Mouse (Mus musculus): ENCODE measurements around the gene Cntfr. TPM values are rescaled to one million over a fixed set of nuclear protein-coding genes. Genes with fewer than 3 reads are reported as not detected.

The Cntfr gene
- polyA plus RNA-seq, 1 experiment from 2014 or later: 19.0 TPM

- no peak overlapping the region for H3K4me3 ChIP-seq (replicated peaks)
- H3K27ac ChIP-seq (replicated peaks): no peak overlapping the region
- no peak overlapping the region for H3K4me2 ChIP-seq (replicated peaks)
- H3K9ac ChIP-seq: no peak overlapping the region
- no peak for ATAC-seq (ENCODE audit: insufficient number of reproducible peaks, low FRiP score, low TSS enrichment, low read depth)
- peaks cover 75% of the 10 kb centered on the region for H3K4me1 ChIP-seq
- H3K27me3 ChIP-seq: peaks cover 6% of the 10 kb centered on the region; the same call in 1 of the 2 replicates
- no peaks in the 10 kb centered on the region for H3K36me3 ChIP-seq
- H3K9me3 ChIP-seq (replicated peaks): no peaks in the 10 kb centered on the region
- WGBS: 54% methylated on average over 6 of the region's 6 CpGs
These were observed 66.7 kb downstream of the Cntfr start for GRCm38 (mm10) chr4:41630196-41630595.

- WGBS: 3% methylated on average over 8 of the region's 8 CpGs
- Histone ChIP-seq H3K9ac (no peak overlapping the region), H3K4me3 (replicated peaks) (no peak overlapping the region), H3K36me3 (no peaks in the 10 kb centered on the region), H3K27ac (replicated peaks) (peak overlapping the region; percentile 89), H3K27me3 (peaks cover 6% of the 10 kb centered on the region; the same call in 1 of the 2 replicates), H3K9me3 (replicated peaks) (no peaks in the 10 kb centered on the region), H3K4me1 (peaks cover 68% of the 10 kb centered on the region), H3K4me2 (replicated peaks) (peak overlapping the region; percentile 24; the same call in 1 of the 2 replicates)
- peak; percentile 77 for ATAC-seq (ENCODE audit: insufficient number of reproducible peaks, low FRiP score, low TSS enrichment, low read depth)
These were observed 68.5 kb downstream of the Cntfr start for GRCm38 (mm10) chr4:41628202-41628927.

DNA sequence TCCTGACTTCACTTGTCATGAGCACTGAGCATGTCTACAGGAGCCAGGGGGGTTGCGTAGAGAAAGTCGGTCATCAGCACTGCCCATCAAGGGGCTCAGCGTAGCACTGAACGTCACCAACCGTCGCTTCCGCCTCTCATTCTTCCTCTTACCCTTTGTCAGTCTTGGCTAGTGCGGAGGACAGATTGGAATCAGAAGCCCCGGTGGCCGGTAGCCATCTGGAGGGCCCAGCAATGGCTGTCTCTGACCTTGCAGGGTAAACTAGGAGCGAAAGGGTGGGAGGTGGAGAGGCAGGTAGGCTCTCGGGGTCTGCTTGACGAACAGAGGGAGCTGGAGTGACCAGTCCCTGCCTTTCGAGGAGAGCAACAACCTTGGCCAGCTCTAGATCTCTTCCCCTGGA lies 74.8 kb downstream of the Cntfr start:
- no peak overlapping the region for H3K9ac ChIP-seq
- H3K27me3 ChIP-seq: 0 out of 2 replicates have a peak, but pooled peaks cover 3% of the 10 kb centered on the region
- no peaks in the 10 kb centered on the region for H3K9me3 ChIP-seq (replicated peaks)
- 88% methylated on average over 14 of the region's 14 CpGs for WGBS
- H3K4me1 ChIP-seq: peaks cover 16% of the 10 kb centered on the region
- H3K4me3 ChIP-seq (replicated peaks): no peak overlapping the region
- H3K4me2 ChIP-seq (replicated peaks): no peak overlapping the region
- no peaks in the 10 kb centered on the region for H3K36me3 ChIP-seq
- ATAC-seq (ENCODE audit: insufficient number of reproducible peaks, low FRiP score, low TSS enrichment, low read depth): no peak
- H3K27ac ChIP-seq (replicated peaks): no peak overlapping the region

DNA sequence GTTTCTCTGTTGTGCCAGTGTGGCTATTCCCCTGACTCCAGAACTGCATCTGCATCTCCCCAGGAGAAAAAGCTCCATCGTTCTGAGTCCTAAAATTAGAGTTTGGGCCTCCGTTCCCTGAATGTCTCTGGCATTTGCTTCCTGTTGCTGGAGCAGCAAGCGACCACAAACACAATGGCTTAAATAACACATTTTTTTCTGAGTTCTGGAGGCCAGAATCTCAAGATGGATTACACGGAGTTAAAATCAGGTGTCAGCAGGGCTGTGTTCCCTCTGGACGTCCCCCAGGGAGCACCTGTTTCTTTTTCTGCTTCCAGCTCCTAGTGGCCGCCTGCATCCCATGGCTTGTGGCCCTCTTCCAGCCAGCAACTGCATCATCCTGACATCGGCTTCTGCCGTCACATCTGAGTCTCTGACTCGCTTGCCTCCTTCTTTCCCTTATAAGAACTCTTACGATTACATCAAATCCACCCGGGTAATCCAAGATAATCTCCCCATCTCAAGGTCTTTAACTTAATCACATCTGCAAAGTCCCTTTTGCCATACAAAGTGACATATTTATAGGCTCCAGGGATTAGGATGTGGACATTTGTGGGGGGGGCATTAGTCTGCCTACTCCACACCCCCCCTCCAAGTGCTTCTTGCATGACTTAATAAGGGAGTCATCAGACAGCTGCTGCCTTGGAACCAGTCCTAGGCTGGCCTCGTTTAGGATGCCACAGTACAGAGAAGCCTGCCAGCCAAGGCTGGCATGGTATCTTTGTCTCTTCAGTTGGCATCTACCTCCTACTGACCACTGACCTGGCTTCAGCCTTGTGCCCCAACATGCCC lies 77.8 kb downstream of the Cntfr start:
- no peaks in the 10 kb centered on the region for H3K36me3 ChIP-seq
- WGBS: 36% methylated on average over 12 of the region's 12 CpGs
- H3K27me3 ChIP-seq: 0 out of 2 replicates have a peak, but pooled peaks cover 5% of the 10 kb centered on the region
- H3K9ac ChIP-seq: no peak overlapping the region
- no peak for ATAC-seq (ENCODE audit: insufficient number of reproducible peaks, low FRiP score, low TSS enrichment, low read depth)
- H3K4me1 ChIP-seq: peaks cover 22% of the 10 kb centered on the region
- no peak overlapping the region for H3K4me2 ChIP-seq (replicated peaks)
- no peak overlapping the region for H3K4me3 ChIP-seq (replicated peaks)
- no peak overlapping the region for H3K27ac ChIP-seq (replicated peaks)
- H3K9me3 ChIP-seq (replicated peaks): no peaks in the 10 kb centered on the region

GRCm38 (mm10) chr4:41615661-41616599 lies 81.0 kb downstream of the Cntfr start:
- WGBS: 57% methylated on average over 9 of the region's 9 CpGs
- Histone ChIP-seq H3K27me3 (peaks cover 8% of the 10 kb centered on the region; the same call in 1 of the 2 replicates), H3K9me3 (replicated peaks) (no peaks in the 10 kb centered on the region), H3K36me3 (no peaks in the 10 kb centered on the region), H3K4me2 (replicated peaks) (no peak overlapping the region), H3K4me3 (replicated peaks) (no peak overlapping the region), H3K27ac (replicated peaks) (0 out of 2 replicates have a peak overlapping the region, but pooled peaks have one; percentile 11), H3K9ac (no peak overlapping the region), H3K4me1 (peaks cover 22% of the 10 kb centered on the region)
- ATAC-seq (ENCODE audit: insufficient number of reproducible peaks, low FRiP score, low TSS enrichment, low read depth): peak; percentile 71

- H3K4me2 ChIP-seq (replicated peaks): no peak overlapping the region
- 7% methylated on average over 7 of the region's 7 CpGs for WGBS
These were observed 82.7 kb downstream of the Cntfr start for GRCm38 (mm10) chr4:41614156-41614555.

DNA sequence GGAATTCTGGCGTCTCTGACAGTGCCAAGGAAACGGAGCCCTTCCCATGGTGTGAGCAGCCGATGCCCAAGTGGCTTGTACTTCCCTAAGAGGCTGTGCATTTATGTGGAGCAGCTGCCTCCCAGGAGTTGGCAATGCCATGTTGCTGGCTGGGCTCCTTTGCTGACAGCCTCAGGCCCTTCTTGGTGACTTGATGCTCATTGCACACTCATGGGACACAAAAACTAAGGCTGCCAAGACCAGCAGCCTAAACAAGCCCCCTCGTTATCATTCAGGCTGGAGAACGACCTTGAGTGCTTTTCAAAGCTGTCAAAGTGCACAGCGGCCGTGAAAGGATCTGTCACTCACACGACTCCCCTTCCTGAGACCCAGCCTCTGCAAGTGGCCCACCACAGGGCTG lies 84.7 kb downstream of the Cntfr start:
- Histone ChIP-seq H3K4me1 (peaks cover 13% of the 10 kb centered on the region), H3K4me2 (replicated peaks) (no peak overlapping the region), H3K36me3 (no peaks in the 10 kb centered on the region), H3K9ac (no peak overlapping the region), H3K27ac (replicated peaks) (no peak overlapping the region), H3K27me3 (peaks cover 8% of the 10 kb centered on the region), H3K9me3 (replicated peaks) (no peaks in the 10 kb centered on the region), H3K4me3 (replicated peaks) (no peak overlapping the region)
- 48% methylated on average over 8 of the region's 8 CpGs for WGBS
- no peak for ATAC-seq (ENCODE audit: insufficient number of reproducible peaks, low FRiP score, low TSS enrichment, low read depth)

More at GRCm38 (mm10) chr4:41614156-41614555, 82.7 kb downstream of the Cntfr start:
- Histone ChIP-seq H3K36me3 (no peaks in the 10 kb centered on the region), H3K4me1 (peaks cover 19% of the 10 kb centered on the region), H3K9me3 (replicated peaks) (no peaks in the 10 kb centered on the region), H3K27me3 (peaks cover 8% of the 10 kb centered on the region; the same call in 1 of the 2 replicates), H3K9ac (no peak overlapping the region), H3K27ac (replicated peaks) (no peak overlapping the region), H3K4me3 (replicated peaks) (no peak overlapping the region)
- ATAC-seq (ENCODE audit: insufficient number of reproducible peaks, low FRiP score, low TSS enrichment, low read depth): no peak

- peaks cover 8% of the 10 kb centered on the region for H3K27me3 ChIP-seq
- no peak overlapping the region for H3K27ac ChIP-seq (replicated peaks)
- no peak overlapping the region for H3K4me3 ChIP-seq (replicated peaks)
- no peaks in the 10 kb centered on the region for H3K36me3 ChIP-seq
- no peaks in the 10 kb centered on the region for H3K9me3 ChIP-seq (replicated peaks)
- H3K9ac ChIP-seq: no peak overlapping the region
- no peak overlapping the region for H3K4me2 ChIP-seq (replicated peaks)
- 31% methylated on average over 6 of the region's 6 CpGs for WGBS
- peaks cover 5% of the 10 kb centered on the region for H3K4me1 ChIP-seq
- ATAC-seq (ENCODE audit: insufficient number of reproducible peaks, low FRiP score, low TSS enrichment, low read depth): no peak
These were observed 86.3 kb downstream of the Cntfr start for GRCm38 (mm10) chr4:41610594-41610980.

GRCm38 (mm10) chr4:41609681-41610593 lies 87.0 kb downstream of the Cntfr start:
- no peaks in the 10 kb centered on the region for H3K4me1 ChIP-seq
- no peak overlapping the region for H3K27ac ChIP-seq (replicated peaks)
- 65% methylated on average over 10 of the region's 10 CpGs for WGBS
- no peaks in the 10 kb centered on the region for H3K9me3 ChIP-seq (replicated peaks)
- H3K9ac ChIP-seq: no peak overlapping the region
- H3K4me2 ChIP-seq (replicated peaks): no peak overlapping the region
- peaks cover 3% of the 10 kb centered on the region for H3K27me3 ChIP-seq
- H3K4me3 ChIP-seq (replicated peaks): no peak overlapping the region
- H3K36me3 ChIP-seq: no peaks in the 10 kb centered on the region
- no peak for ATAC-seq (ENCODE audit: insufficient number of reproducible peaks, low FRiP score, low TSS enrichment, low read depth)
